Mouse (Mus musculus): ENCODE measurements around the gene Zfp628. TPM values are rescaled to one million over a fixed set of nuclear protein-coding genes. Genes with fewer than 3 reads are reported as not detected.

Gene Zfp628
- polyA plus RNA-seq, 1 experiment from 2014 or later: 4.3 TPM

DNA sequence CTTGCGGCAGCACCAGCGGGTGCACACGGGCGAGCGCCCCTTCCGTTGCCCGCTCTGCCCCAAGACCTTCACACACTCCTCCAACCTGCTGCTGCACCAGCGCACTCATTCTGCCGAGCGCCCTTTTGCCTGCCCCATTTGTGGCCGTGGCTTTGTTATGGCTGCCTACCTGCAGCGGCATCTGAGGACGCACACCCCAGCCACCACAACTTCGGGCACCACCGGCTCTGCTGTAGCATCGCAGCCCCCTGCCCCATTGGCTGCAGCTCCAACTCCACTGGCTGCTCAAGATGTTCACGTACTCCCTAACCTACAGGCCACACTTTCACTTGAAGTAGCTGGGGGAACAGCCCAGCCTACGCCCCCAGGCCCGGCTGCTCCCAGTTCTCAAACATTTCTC lies 5.5 kb downstream of the Zfp628 start:
- 91% methylated on average over 19 of the region's 19 CpGs for WGBS
- Histone ChIP-seq H3K4me2 (replicated peaks) (no peak overlapping the region), H3K9ac (no peak overlapping the region), H3K9me3 (replicated peaks) (no peaks in the 10 kb centered on the region), H3K36me3 (peaks cover 36% of the 10 kb centered on the region), H3K27ac (peak overlapping the region; percentile 98; the same call in 1 of the 2 replicates), H3K4me1 (peaks cover 66% of the 10 kb centered on the region), H3K4me3 (no peak overlapping the region), H3K27me3 (no peaks in the 10 kb centered on the region)
- ATAC-seq (ENCODE audit: low FRiP score): no peak

DNA sequence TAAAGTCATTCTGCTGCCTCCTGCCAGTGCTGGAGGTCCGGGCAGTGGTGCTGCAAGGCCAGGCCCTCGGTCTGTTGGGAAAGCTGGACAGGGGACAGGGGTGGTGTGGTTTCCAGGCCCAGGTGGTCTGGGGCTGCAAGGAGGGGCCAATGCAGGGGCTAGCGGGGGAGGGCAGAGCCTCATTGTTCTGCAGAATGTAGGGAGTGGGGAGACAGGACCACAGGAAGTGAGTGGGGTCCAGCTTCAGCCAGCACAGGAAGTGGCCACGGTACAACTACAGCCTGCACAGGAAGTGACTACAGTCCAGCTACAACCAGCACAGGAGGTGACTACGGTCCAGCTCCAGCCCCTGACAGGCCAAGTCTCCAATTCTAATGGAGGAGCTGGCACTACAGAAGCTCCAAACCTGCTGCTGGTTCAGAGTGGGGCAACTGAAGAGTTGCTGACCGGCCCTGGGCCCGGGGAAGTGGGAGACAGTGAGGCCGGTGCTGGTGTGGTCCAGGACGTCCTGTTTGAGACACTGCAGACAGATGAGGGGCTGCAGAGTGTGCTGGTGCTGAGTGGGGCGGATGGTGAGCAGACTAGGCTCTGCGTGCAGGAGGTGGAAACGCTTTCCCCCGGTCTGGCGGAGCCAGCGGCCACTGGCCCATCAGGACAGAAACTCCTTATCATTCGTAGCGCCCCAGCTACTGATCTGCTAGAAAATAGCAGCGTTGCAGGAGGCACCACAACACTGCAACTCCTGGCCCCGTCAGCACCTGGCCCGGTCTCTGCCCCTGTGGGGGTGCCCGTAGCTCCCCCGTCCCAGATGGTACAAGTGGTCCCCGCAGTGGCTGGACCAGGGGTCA lies 6.2 kb downstream of the Zfp628 start:
- Histone ChIP-seq H3K9ac (peak overlapping the region; percentile 49), H3K9me3 (replicated peaks) (no peaks in the 10 kb centered on the region), H3K27ac (peak overlapping the region; percentile 98), H3K27me3 (no peaks in the 10 kb centered on the region), H3K36me3 (peaks cover 36% of the 10 kb centered on the region), H3K4me2 (replicated peaks) (peak overlapping the region; percentile 88), H3K4me3 (no peak overlapping the region), H3K4me1 (peaks cover 68% of the 10 kb centered on the region)
- WGBS: 53% methylated on average over 23 of the region's 23 CpGs
- no peak for ATAC-seq (ENCODE audit: low FRiP score)

DNA sequence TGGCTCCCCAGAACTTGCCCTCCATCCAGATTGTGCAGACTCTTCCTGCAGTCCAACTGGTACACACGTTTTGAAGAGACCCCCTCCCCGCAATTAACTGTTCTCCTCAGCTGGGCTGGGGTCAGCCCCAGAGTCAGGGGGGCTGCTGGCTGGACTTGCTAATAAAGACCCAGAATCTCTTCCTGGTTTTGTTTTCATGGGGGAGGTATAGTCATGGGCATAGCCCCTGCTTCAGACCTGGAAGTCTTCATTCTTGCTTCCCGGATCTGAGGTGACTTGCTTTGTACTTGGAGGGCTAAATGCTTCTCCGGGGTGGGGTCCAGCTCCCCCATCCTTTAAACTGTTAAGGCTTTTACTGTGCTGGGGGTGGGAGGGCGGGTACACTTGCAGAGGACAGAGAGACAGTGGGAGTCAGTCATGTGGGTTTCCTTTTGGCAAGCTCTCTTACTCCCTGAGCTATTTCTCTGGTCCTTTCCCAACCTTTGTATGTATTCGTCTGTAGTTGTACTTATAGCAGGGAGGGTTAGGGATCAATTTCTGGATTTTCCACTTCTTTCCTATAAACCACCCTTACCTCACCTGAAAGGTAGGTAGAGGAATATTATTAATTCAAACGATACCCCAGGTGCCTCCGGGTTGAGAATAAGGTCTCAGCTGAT lies 6.9 kb downstream of the Zfp628 start, which contains the start of gene Nat14:
Gene Nat14, plus strand, starts transcription at position 205 of the 659 bp plus-strand sequence.
- Histone ChIP-seq H3K4me3 (peak within 1 kb of the TSS; percentile 35), H3K27me3 (no peaks in the 10 kb centered on the region), H3K9me3 (replicated peaks) (no peaks in the 10 kb centered on the region), H3K4me2 (replicated peaks) (peak within 1 kb of the TSS; percentile 88), H3K27ac (peak within 1 kb of the TSS; percentile 98), H3K4me1 (peaks cover 68% of the 10 kb centered on the region), H3K36me3 (peaks cover 36% of the 10 kb centered on the region), H3K9ac (peak within 1 kb of the TSS; percentile 57)
- WGBS: 34% methylated on average over 8 of the region's 8 CpGs
- ATAC-seq (ENCODE audit: low FRiP score): no peak

DNA sequence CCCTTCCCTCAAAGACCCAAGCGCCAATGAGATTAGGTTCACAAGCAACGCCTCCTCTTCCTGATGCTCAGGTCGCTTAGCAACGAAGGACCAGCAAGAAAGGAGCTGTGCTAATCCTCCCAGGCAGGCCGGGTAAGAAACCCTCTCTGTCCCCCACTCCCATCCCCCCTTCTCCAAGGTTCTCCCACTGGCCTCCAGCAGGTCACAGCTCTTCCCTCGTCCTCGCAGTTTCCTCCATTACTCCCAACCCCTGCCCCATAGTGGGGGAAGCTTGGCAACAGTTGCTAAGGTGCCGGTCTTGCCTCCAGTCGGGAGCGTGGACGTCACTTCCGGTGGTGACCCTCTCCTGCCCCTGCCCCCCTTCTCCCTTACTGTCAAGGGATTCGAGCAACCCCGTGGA lies 7.5 kb downstream of the Zfp628 start:
- Histone ChIP-seq H3K4me3 (peak overlapping the region; percentile 35), H3K9ac (peak overlapping the region; percentile 57), H3K4me2 (replicated peaks) (peak overlapping the region; percentile 88), H3K27me3 (no peaks in the 10 kb centered on the region), H3K27ac (peak overlapping the region; percentile 98), H3K9me3 (replicated peaks) (no peaks in the 10 kb centered on the region), H3K36me3 (peaks cover 35% of the 10 kb centered on the region), H3K4me1 (peaks cover 69% of the 10 kb centered on the region)
- WGBS: 1% methylated on average over 14 of the region's 14 CpGs
- peak; percentile 85 for ATAC-seq (ENCODE audit: low FRiP score)

DNA sequence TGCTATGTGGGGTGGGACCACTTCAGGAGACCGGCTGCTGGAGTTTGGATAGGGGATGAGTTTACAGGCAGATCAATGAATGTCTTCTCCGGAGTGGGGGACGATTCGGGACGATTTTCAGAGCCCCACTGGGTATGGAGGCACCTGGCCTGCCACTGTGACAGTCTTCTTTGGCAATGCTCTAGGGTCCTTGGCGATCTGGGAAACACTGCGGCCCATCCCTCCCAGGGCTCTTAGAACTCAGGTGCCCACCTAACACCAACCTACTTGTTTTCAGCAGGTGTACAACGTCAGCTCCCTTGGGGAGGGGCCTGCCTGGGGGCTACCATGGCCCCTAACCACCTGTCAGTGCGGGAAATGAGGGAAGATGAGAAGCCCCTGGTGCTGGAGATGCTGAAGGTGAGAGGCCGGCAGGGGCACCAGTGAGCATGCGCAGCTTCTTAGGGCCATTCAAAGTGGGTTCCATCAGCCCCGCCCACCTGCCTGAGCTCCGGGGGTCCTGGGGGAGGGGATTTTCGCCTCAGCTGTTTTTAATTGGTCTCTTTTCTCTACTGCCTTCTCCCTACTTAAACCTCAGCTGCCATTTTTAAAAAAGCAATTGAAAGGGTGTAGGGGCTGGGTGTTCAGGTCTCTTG lies 8.0 kb downstream of the Zfp628 start:
- 1% methylated on average over 14 of the region's 14 CpGs for WGBS
- peak overlapping the region; percentile 88 for H3K4me2 ChIP-seq (replicated peaks)
- peaks cover 73% of the 10 kb centered on the region for H3K4me1 ChIP-seq
- H3K27me3 ChIP-seq: no peaks in the 10 kb centered on the region
- H3K9ac ChIP-seq: peak overlapping the region; percentile 58
- peak overlapping the region; percentile 35 for H3K4me3 ChIP-seq
- peak; percentile 56 for ATAC-seq (ENCODE audit: low FRiP score)
- H3K27ac ChIP-seq: peak overlapping the region; percentile 98
- H3K36me3 ChIP-seq: peaks cover 30% of the 10 kb centered on the region
- H3K9me3 ChIP-seq (replicated peaks): no peaks in the 10 kb centered on the region

DNA sequence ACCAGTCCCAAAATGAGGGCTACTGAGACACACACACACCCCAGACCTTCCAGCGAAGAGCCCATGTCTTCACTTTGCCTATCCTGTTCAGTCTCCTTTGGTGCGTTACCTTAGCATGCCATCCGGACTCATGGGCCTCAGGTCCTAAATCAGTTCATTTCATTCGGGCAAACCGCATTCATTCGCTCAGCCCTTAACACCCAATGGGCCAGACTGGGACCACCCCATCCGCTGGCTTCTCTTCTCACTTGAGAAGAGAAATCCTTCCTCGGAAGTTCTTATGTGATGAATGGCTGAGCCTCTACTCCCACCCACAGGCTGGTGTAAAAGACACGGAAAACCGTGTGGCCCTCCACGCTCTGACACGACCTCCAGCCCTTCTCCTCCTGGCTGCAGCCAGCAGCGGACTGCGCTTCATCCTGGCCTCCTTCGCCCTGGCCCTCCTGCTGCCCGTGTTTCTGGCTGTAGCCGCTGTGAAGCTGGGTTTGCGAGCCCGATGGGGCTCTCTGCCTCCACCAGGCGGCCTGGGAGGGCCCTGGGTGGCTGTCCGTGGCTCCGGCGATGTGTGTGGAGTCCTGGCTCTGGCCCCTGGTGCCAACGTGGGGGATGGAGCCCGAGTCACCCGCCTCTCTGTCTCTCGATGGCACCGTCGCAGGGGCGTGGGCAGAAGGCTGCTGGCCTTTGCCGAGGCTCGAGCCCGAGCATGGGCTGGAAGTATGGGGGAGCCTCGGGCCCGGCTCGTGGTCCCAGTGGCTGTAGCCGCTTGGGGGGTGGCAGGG lies 8.8 kb downstream of the Zfp628 start:
- Histone ChIP-seq H3K9ac (peak overlapping the region; percentile 58), H3K4me3 (peak overlapping the region; percentile 35), H3K9me3 (replicated peaks) (no peaks in the 10 kb centered on the region), H3K4me2 (replicated peaks) (peak overlapping the region; percentile 88), H3K27me3 (no peaks in the 10 kb centered on the region), H3K27ac (peak overlapping the region; percentile 98), H3K4me1 (peaks cover 77% of the 10 kb centered on the region), H3K36me3 (peaks cover 23% of the 10 kb centered on the region)
- WGBS: 4% methylated on average over 37 of the region's 37 CpGs
- ATAC-seq (ENCODE audit: low FRiP score): peak; percentile 3

DNA sequence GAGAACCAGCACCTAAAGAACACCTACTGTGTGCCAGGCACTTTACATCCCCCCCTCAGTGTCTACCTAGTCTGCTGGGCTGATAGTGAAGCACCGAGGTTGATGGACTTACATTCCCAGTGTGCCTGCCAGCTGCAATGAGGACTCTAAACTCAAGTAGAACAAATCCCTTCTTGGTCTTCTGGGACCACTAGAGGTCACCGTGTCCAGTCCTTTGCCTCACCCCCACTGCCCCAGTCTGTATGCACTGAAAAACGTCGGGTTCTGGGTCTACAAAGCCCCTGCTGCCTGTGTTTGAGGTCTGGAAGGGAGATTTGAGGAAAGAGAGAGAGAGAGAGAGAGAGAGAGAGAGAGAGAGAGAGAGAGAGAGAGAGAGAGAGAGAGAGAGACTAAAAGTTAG lies 9.5 kb downstream of the Zfp628 start:
- H3K4me1 ChIP-seq: peaks cover 77% of the 10 kb centered on the region
- H3K36me3 ChIP-seq: peaks cover 16% of the 10 kb centered on the region
- H3K27ac ChIP-seq: peak overlapping the region; percentile 98
- peak overlapping the region; percentile 88 for H3K4me2 ChIP-seq (replicated peaks)
- no peaks in the 10 kb centered on the region for H3K9me3 ChIP-seq (replicated peaks)
- H3K4me3 ChIP-seq: peak overlapping the region; percentile 35; the same call in 1 of the 2 replicates
- no peak for ATAC-seq (ENCODE audit: low FRiP score)
- H3K9ac ChIP-seq: peak overlapping the region; percentile 58; the same call in 1 of the 2 replicates
- H3K27me3 ChIP-seq: no peaks in the 10 kb centered on the region
- 4% methylated on average over 4 of the region's 4 CpGs for WGBS

DNA sequence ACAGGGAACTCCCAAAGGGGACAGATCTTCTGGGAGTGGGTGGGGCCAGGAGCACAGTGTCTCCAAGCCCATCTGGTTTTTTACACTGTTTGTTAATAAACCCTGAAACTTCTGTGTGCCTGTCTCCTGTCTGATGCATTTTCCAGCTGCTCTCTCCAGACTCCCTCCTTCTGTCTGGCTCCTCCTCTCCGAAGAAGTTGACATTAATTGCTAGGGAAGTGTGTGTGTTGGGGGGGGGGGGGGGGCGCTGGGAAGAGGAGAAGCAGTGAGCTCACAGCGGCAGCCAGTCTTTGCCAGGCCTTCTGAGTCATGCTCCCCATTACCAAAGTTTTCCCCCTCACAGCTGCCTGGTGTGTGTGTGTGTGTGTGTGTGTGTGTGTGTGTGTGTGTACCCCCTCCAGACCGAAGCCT lies 9.9 kb downstream of the Zfp628 start:
- Histone ChIP-seq H3K27me3 (no peaks in the 10 kb centered on the region), H3K4me3 (0 out of 2 replicates have a peak overlapping the region, but pooled peaks have one; percentile 7), H3K9ac (no peak overlapping the region), H3K4me1 (peaks cover 77% of the 10 kb centered on the region), H3K36me3 (peaks cover 12% of the 10 kb centered on the region), H3K27ac (peak overlapping the region; percentile 98), H3K9me3 (replicated peaks) (no peaks in the 10 kb centered on the region), H3K4me2 (replicated peaks) (peak overlapping the region; percentile 88)
- 0% methylated on average over 4 of the region's 4 CpGs for WGBS
- no peak for ATAC-seq (ENCODE audit: low FRiP score)

DNA sequence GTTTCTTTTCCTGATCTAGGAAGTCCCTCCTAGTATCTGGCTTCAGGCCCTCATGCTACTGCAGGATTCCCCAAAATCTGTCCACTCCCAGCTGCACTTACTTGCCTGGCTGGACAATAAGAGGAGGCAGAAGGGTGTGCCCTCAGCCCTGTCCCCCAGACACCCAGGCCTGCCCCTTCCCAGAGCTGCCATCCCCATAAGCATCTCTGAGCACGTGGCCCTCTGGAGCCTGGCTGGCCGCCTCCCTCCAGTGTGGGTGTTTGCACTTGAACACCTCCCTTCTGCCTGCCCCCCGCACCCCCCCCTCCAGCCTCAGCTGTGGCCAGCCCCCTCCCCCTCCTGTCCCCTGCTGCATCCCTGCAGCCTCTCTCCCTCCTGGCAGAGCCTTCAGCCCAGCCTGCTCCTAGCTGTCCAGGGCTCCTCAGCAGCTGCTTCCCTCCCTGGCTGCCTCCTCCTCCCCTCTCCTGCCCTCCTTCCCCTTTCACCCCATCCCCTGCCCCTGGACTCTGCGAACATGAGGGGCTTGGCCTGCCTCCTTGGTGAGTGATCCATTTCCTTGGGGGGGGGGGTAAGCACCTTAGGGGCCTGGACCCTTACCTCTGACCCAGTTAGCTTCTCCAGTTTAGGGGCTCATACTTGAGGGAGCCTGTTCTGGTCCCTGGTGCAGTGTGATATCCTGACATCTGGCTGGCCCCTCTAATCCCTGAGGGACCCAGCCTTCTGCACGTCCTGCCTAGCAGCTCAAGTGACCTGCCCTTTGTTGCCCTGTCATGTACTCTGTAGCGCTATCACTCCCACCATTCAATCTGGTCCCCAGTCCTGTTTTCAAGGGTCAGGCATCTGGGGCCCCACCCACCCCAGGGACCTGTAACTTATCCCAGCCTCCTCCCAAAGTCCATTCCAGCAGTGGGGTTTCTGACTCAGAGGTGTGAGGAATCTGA lies 10.7 kb downstream of the Zfp628 start, which contains the start of gene Ssc5d:
Gene Ssc5d, plus strand, starts transcription at position 345 of the 941 bp plus-strand sequence.
- Histone ChIP-seq H3K4me1 (peaks cover 75% of the 10 kb centered on the region), H3K9me3 (replicated peaks) (no peaks in the 10 kb centered on the region), H3K4me3 (0 out of 2 replicates have a peak within 1 kb of the TSS, but pooled peaks have one; percentile 7), H3K9ac (peak within 1 kb of the TSS; percentile 43), H3K27ac (peak within 1 kb of the TSS; percentile 98), H3K36me3 (peaks cover 4% of the 10 kb centered on the region), H3K27me3 (no peaks in the 10 kb centered on the region), H3K4me2 (replicated peaks) (peak within 1 kb of the TSS; percentile 88)
- WGBS: under 1% methylated on average over 5 of the region's 6 CpGs
- ATAC-seq (ENCODE audit: low FRiP score): peak; percentile 19

DNA sequence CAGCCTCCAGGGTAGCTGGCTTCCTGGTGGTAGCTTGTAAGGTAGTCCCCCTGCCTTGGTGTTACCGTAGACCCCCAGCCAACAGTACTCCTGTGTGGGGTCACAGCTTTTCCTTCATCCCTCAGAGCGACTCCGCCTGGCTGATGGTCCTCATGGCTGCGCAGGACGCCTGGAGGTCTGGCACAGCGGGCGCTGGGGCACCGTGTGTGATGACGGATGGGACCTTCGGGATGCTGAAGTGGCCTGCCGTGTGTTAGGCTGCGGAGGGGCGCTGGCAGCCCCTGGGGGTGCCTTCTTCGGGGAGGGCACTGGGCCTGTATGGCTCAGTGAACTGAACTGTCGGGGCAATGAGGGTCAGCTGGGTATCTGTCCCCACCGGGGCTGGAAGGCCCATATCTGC lies 11.8 kb downstream of the Zfp628 start:
- Histone ChIP-seq H3K4me3 (no peak overlapping the region), H3K27ac (peak overlapping the region; percentile 23; the same call in 1 of the 2 replicates), H3K27me3 (no peaks in the 10 kb centered on the region), H3K36me3 (no peaks in the 10 kb centered on the region), H3K4me1 (peaks cover 64% of the 10 kb centered on the region), H3K9ac (0 out of 2 replicates have a peak overlapping the region, but pooled peaks have one; percentile 18), H3K9me3 (replicated peaks) (no peaks in the 10 kb centered on the region), H3K4me2 (replicated peaks) (no peak overlapping the region)
- ATAC-seq (ENCODE audit: low FRiP score): no peak
- WGBS: 65% methylated on average over 16 of the region's 16 CpGs
